Mouse (Mus musculus): Measurements from ENCODE around the gene Znhit2. TPM values are rescaled to one million over a fixed set of nuclear protein-coding genes. Genes with fewer than 3 reads are reported as not detected.

Znhit2 gene
- total and polyA plus RNA-seq, 3 experiments = 27.0 to 37.3 TPM; not detected in 1

- no peak overlapping the region for H3K4me3 ChIP-seq (ENCODE audit: control insufficient read depth in 1 of 2, insufficient read depth in 1 of 2, low read depth in 2 of 2, low read length in 2 of 2)
- H3K36me3 ChIP-seq (ENCODE audit: control insufficient read depth in 1 of 2, insufficient read depth in 2 of 2, low read length in 2 of 2) = peaks cover 0 to 3% of the 10 kb centered on the region in 2 experiments; a peak in 2 of 4 replicates
- H3K9ac ChIP-seq (ENCODE audit: control insufficient read depth, low read depth, low read length, poor library complexity, severe bottlenecking) = no peak overlapping the region
- H3K4me1 ChIP-seq (ENCODE audit: control insufficient read depth in 1 of 2, insufficient read depth in 2 of 2, low read length in 2 of 2) = peaks cover 0 to 3% of the 10 kb centered on the region in 2 experiments; a peak in 2 of 4 replicates
- no peaks in the 10 kb centered on the region; a peak in 1 of 4 replicates for H3K27me3 ChIP-seq (ENCODE audit: control insufficient read depth in 1 of 2, insufficient read depth in 2 of 2, low read length in 2 of 2)
- DNase-seq (ENCODE audit: low read depth, low spot score) = peak; percentile 38
- H3K9me3 ChIP-seq (replicated peaks; ENCODE audit: insufficient read depth, low read length) = no peaks in the 10 kb centered on the region
- no peaks in the 10 kb centered on the region for H3K79me2 ChIP-seq (ENCODE audit: control insufficient read depth, insufficient read depth, low read length, poor library complexity)
- H3K27ac ChIP-seq (ENCODE audit: control insufficient read depth, low read depth, low read length) = no peak overlapping the region
- TF ChIP-seq GATA1 (IDR thresholded peaks at IDR 0.05; ENCODE audit: low read depth, low read length) (peak; percentile 42), RCOR1 (IDR thresholded peaks at IDR 0.05; ENCODE audit: low read depth, low read length) (peak; percentile 49; the same call in 1 of the 2 replicates), KAT2A (conservative IDR thresholded peaks at IDR 0.05; ENCODE audit: low read depth, low read length) (no peak), EP300 (IDR thresholded peaks at IDR 0.05; ENCODE audit: low read depth in 1 of 2, low read length in 2 of 2) (peak in 1 of 2 experiments; percentile 10; a peak in 1 of 4 replicates), ZNF384 (IDR thresholded peaks at IDR 0.05; ENCODE audit: low read depth, low read length) (peak; percentile 76)
These were observed 23.3 kb upstream of the Znhit2 start for GRCm38 (mm10) chr19:6037695-6038094.

GRCm38 (mm10) chr19:6038326-6038725, 22.7 kb upstream of the Znhit2 start:
- DNase-seq (ENCODE audit: low read depth, low spot score) = no peak
- no peak overlapping the region for H3K9ac ChIP-seq (ENCODE audit: control insufficient read depth, low read depth, low read length, poor library complexity, severe bottlenecking)
- peaks cover 0 to 3% of the 10 kb centered on the region in 2 experiments; a peak in 2 of 4 replicates for H3K4me1 ChIP-seq (ENCODE audit: control insufficient read depth in 1 of 2, insufficient read depth in 2 of 2, low read length in 2 of 2)
- H3K27me3 ChIP-seq (ENCODE audit: control insufficient read depth in 1 of 2, insufficient read depth in 2 of 2, low read length in 2 of 2) = no peaks in the 10 kb centered on the region; a peak in 1 of 4 replicates
- peaks cover 0 to 3% of the 10 kb centered on the region in 2 experiments; a peak in 2 of 4 replicates for H3K36me3 ChIP-seq (ENCODE audit: control insufficient read depth in 1 of 2, insufficient read depth in 2 of 2, low read length in 2 of 2)
- no peak overlapping the region for H3K4me3 ChIP-seq (ENCODE audit: control insufficient read depth in 1 of 2, insufficient read depth in 1 of 2, low read depth in 2 of 2, low read length in 2 of 2)
- no peak for TF ChIP-seq NRF1 (IDR thresholded peaks at IDR 0.05; ENCODE audit: insufficient read depth, low read depth, low read length, poor library complexity, severe bottlenecking)
- H3K27ac ChIP-seq (ENCODE audit: control insufficient read depth, low read depth, low read length) = no peak overlapping the region
- H3K9me3 ChIP-seq (replicated peaks; ENCODE audit: insufficient read depth, low read length) = no peaks in the 10 kb centered on the region
- H3K79me2 ChIP-seq (ENCODE audit: control insufficient read depth, insufficient read depth, low read length, poor library complexity) = no peaks in the 10 kb centered on the region

GRCm38 (mm10) chr19:6040002-6040401, 21.0 kb upstream of the Znhit2 start:
- no peaks in the 10 kb centered on the region for H3K9me3 ChIP-seq (replicated peaks; ENCODE audit: insufficient read depth, low read length)
- H3K36me3 ChIP-seq (ENCODE audit: control insufficient read depth in 1 of 2, insufficient read depth in 2 of 2, low read length in 2 of 2) = peaks cover 0 to 5% of the 10 kb centered on the region in 2 experiments; a peak in 2 of 4 replicates
- no peak overlapping the region for H3K27ac ChIP-seq (ENCODE audit: control insufficient read depth, low read depth, low read length)
- TF ChIP-seq TBP (IDR thresholded peaks at IDR 0.05; ENCODE audit: low read depth, low read length) = peak; percentile 85
- peak; percentile 34 for TF ChIP-seq RAD21 (IDR thresholded peaks at IDR 0.05; ENCODE audit: low read depth, low read length)
- TF ChIP-seq RCOR1 (IDR thresholded peaks at IDR 0.05; ENCODE audit: low read depth, low read length) = no peak
- TF ChIP-seq HCFC1 (IDR thresholded peaks at IDR 0.05; ENCODE audit: low read depth, low read length) = no peak
- TF ChIP-seq UBTF (IDR thresholded peaks at IDR 0.05; ENCODE audit: borderline replicate concordance, insufficient read depth, low read depth, low read length) = no peak
- TF ChIP-seq CTCF (IDR thresholded peaks at IDR 0.05 in 2 of 3, conservative IDR thresholded peaks at IDR 0.05 in 1 of 3; ENCODE audit: control insufficient read depth in 1 of 3, insufficient read depth in 1 of 3, low read depth in 2 of 3, low read length in 3 of 3, poor library complexity in 1 of 3, severe bottlenecking in 1 of 3) = peak in 2 of 3 experiments; percentile 9 to 38; a peak in 2 of 6 replicates
- no peak for TF ChIP-seq USF2 (IDR thresholded peaks at IDR 0.05; ENCODE audit: borderline replicate concordance in 1 of 2, insufficient read depth in 1 of 2, low read depth in 1 of 2, low read length in 2 of 2)
- no peak for TF ChIP-seq POLR2AphosphoS5 (IDR thresholded peaks at IDR 0.05; ENCODE audit: borderline replicate concordance, low read depth, low read length)
- no peak for TF ChIP-seq ZNF384 (IDR thresholded peaks at IDR 0.05; ENCODE audit: low read depth, low read length)
- TF ChIP-seq TAL1 (IDR thresholded peaks at IDR 0.05; ENCODE audit: low read length) = no peak
- no peak for TF ChIP-seq MEF2A (IDR thresholded peaks at IDR 0.05; ENCODE audit: extremely low read depth, insufficient replicate concordance, low read depth, low read length, poor library complexity, severe bottlenecking)
- no peak for TF ChIP-seq KAT2A (conservative IDR thresholded peaks at IDR 0.05; ENCODE audit: low read depth, low read length)
- no peak for TF ChIP-seq ZMIZ1 (IDR thresholded peaks at IDR 0.05; ENCODE audit: low read depth, low read length)
- TF ChIP-seq ZC3H11A (IDR thresholded peaks at IDR 0.05; ENCODE audit: low read depth, low read length) = peak; percentile 16; the same call in 1 of the 2 replicates
- TF ChIP-seq MYC (IDR thresholded peaks at IDR 0.05; ENCODE audit: low read depth, low read length) = peak; percentile 82
- TF ChIP-seq SMC3 (IDR thresholded peaks at IDR 0.05; ENCODE audit: low read depth, low read length) = peak; percentile 41
- no peak for TF ChIP-seq MXI1 (IDR thresholded peaks at IDR 0.05; ENCODE audit: low read depth, low read length)
- no peak for TF ChIP-seq NRF1 (IDR thresholded peaks at IDR 0.05; ENCODE audit: insufficient read depth, low read depth, low read length, poor library complexity, severe bottlenecking)
- no peak for TF ChIP-seq POLR2AphosphoS2 (IDR thresholded peaks at IDR 0.05; ENCODE audit: low read length)
- TF ChIP-seq ZKSCAN1 (IDR thresholded peaks at IDR 0.05; ENCODE audit: low read depth, low read length) = no peak
- TF ChIP-seq ETS1 (IDR thresholded peaks at IDR 0.05; ENCODE audit: low read depth, low read length) = no peak
- no peak overlapping the region for H3K9ac ChIP-seq (ENCODE audit: control insufficient read depth, low read depth, low read length, poor library complexity, severe bottlenecking)
- no peak overlapping the region for H3K4me3 ChIP-seq (ENCODE audit: control insufficient read depth in 1 of 2, insufficient read depth in 1 of 2, low read depth in 2 of 2, low read length in 2 of 2)
- H3K4me1 ChIP-seq (ENCODE audit: control insufficient read depth in 1 of 2, insufficient read depth in 2 of 2, low read length in 2 of 2) = peaks cover under 1 to 7% of the 10 kb centered on the region in 2 experiments
- peak; percentile 50 for DNase-seq (ENCODE audit: low read depth, low spot score)
- no peaks in the 10 kb centered on the region for H3K79me2 ChIP-seq (ENCODE audit: control insufficient read depth, insufficient read depth, low read length, poor library complexity)
- no peaks in the 10 kb centered on the region; a peak in 1 of 4 replicates for H3K27me3 ChIP-seq (ENCODE audit: control insufficient read depth in 1 of 2, insufficient read depth in 2 of 2, low read length in 2 of 2)

All from MEL (cell line).